Mouse (Mus musculus) limb, embryonic 12.5 days (tissue): ENCODE measurements around the gene Tcf23. TPM values are rescaled to one million over a fixed set of nuclear protein-coding genes. Genes with fewer than 3 reads are reported as not detected.
A peak's percentile ranks its signal among the peaks of the same experiment; 100 is the strongest.

Source experiments
- ATAC-seq: fragments of 200-750 bp; cut with Nextera tagmentation; 2 replicates; pipeline ENCODE4 v1.8.0; 2017; ENCODE audit warnings: low read depth, moderate TSS enrichment; ENCODE audit not compliant: insufficient number of reproducible peaks, insufficient read depth, low FRiP score, low TSS enrichment
- H3K27ac ChIP-seq: fragments of 300-500 bp; sonication (generic); 2 replicates; pipeline ENCODE4 v1.5.1; 2016; ENCODE audit warnings: mild to moderate bottlenecking, moderate library complexity
- H3K27me3 ChIP-seq: fragments of 300-500 bp; sonication (generic); 2 replicates; pipeline ENCODE4 v1.6.1; 2016; ENCODE audit warnings: mild to moderate bottlenecking, moderate library complexity
- H3K36me3 ChIP-seq: fragments of 300-500 bp; sonication (generic); 2 replicates; pipeline ENCODE4 v1.6.1; 2016; ENCODE audit warnings: mild to moderate bottlenecking, moderate library complexity
- H3K4me1 ChIP-seq: fragments of 300-500 bp; sonication (generic); replicated peaks from 2 replicates; pipeline ENCODE4 v1.6.1; 2016
- H3K4me2 ChIP-seq: fragments of 300-500 bp; sonication (generic); 2 replicates; pipeline ENCODE4 v1.6.1; 2016; ENCODE audit warnings: mild to moderate bottlenecking, moderate library complexity
- H3K4me3 ChIP-seq: fragments of 300-500 bp; sonication (generic); replicated peaks from 2 replicates; pipeline ENCODE4 v1.5.1; 2016; ENCODE audit warnings: mild to moderate bottlenecking
- H3K9ac ChIP-seq: fragments of 300-500 bp; sonication (generic); replicated peaks from 2 replicates; pipeline ENCODE4 v1.6.1; 2016; ENCODE audit warnings: mild to moderate bottlenecking, moderate library complexity
- H3K9me3 ChIP-seq: fragments of 300-500 bp; sonication (generic); 2 replicates; pipeline ENCODE4 v1.6.1; 2016; ENCODE audit warnings: mild to moderate bottlenecking, moderate library complexity
- WGBS: fragments of 180-500 bp; shearing (Covaris S2); methylation state at CpG from one replicate; pipeline ENCODE4 v1.1.7; 2016; 5-methylcytosine and 5-hydroxymethylcytosine counted together
- polyA plus RNA-seq: library from polyadenylated mRNA; unstranded; fragments of >200 nt; fragmentation: Nextera tagmentation; extraction: Ambion mirVana; gene quantifications from 2 replicates; pipeline ENCODE4 v1.2.1, GENCODE M21; 2016

Tcf23 gene
- polyA plus RNA-seq, 1 experiment from 2014 or later: not detected

- peak overlapping the region; percentile 54 for H3K4me3 ChIP-seq
- H3K9ac ChIP-seq: peak overlapping the region; percentile 65
- no peaks in the 10 kb centered on the region for H3K9me3 ChIP-seq
- H3K36me3 ChIP-seq: peaks cover 35% of the 10 kb centered on the region
- peak overlapping the region; percentile 84 for H3K4me2 ChIP-seq
- peaks cover 23% of the 10 kb centered on the region for H3K4me1 ChIP-seq
- under 1% methylated on average over 29 of the region's 31 CpGs for whole genome bisulfite sequencing
- H3K27ac ChIP-seq: peak overlapping the region; percentile 79
- ATAC-seq: peak; percentile 86
- peaks cover 14% of the 10 kb centered on the region for H3K27me3 ChIP-seq
Measured at GRCm38 (mm10) chr5:30949654-30950326, 18.7 kb upstream of the Tcf23 start.

- Histone ChIP-seq H3K27me3 (peaks cover 7% of the 10 kb centered on the region), H3K9me3 (no peaks in the 10 kb centered on the region), H3K4me3 (peak overlapping the region; percentile 54), H3K4me2 (peak overlapping the region; percentile 84), H3K36me3 (peaks cover 42% of the 10 kb centered on the region), H3K27ac (peak overlapping the region; percentile 79; the same call in 1 of the 2 replicates), H3K9ac (peak overlapping the region; percentile 65; the same call in 1 of the 2 replicates), H3K4me1 (peaks cover 17% of the 10 kb centered on the region)
- no peak for ATAC-seq
- WGBS: 74% methylated on average over 4 of the region's 4 CpGs
Measured at GRCm38 (mm10) chr5:30950451-30950850, 18.0 kb upstream of the Tcf23 start.

GRCm38 (mm10) chr5:30950922-30951321, 17.5 kb upstream of the Tcf23 start:
- Histone ChIP-seq H3K9me3 (no peaks in the 10 kb centered on the region), H3K4me3 (no peak overlapping the region), H3K9ac (no peak overlapping the region), H3K4me2 (peak overlapping the region; percentile 84), H3K4me1 (peaks cover 15% of the 10 kb centered on the region), H3K27me3 (peaks cover 3% of the 10 kb centered on the region; the same call in 1 of the 2 replicates), H3K27ac (no peak overlapping the region), H3K36me3 (peaks cover 46% of the 10 kb centered on the region)
- ATAC-seq: no peak
- 84% methylated on average over 2 of the region's 2 CpGs for WGBS

- H3K36me3 ChIP-seq: peaks cover 49% of the 10 kb centered on the region
- 90% methylated on average over 6 of the region's 6 CpGs for WGBS
- H3K9me3 ChIP-seq: no peaks in the 10 kb centered on the region
- no peak overlapping the region for H3K4me3 ChIP-seq
- peaks cover 15% of the 10 kb centered on the region for H3K4me1 ChIP-seq
- H3K4me2 ChIP-seq: no peak overlapping the region
- no peak overlapping the region for H3K9ac ChIP-seq
- no peaks in the 10 kb centered on the region; the same call in 1 of the 2 replicates for H3K27me3 ChIP-seq
- no peak for ATAC-seq
- H3K27ac ChIP-seq: no peak overlapping the region
Measured at GRCm38 (mm10) chr5:30951706-30952105, 16.8 kb upstream of the Tcf23 start.

GRCm38 (mm10) chr5:30952551-30952950, 15.9 kb upstream of the Tcf23 start:
- ATAC-seq: no peak
- H3K36me3 ChIP-seq: peaks cover 54% of the 10 kb centered on the region
- H3K4me2 ChIP-seq: no peak overlapping the region
- H3K9ac ChIP-seq: no peak overlapping the region
- no peak overlapping the region for H3K27ac ChIP-seq
- H3K4me1 ChIP-seq: peaks cover 18% of the 10 kb centered on the region
- H3K4me3 ChIP-seq: no peak overlapping the region
- H3K27me3 ChIP-seq: no peaks in the 10 kb centered on the region; the same call in 1 of the 2 replicates
- H3K9me3 ChIP-seq: no peaks in the 10 kb centered on the region
- 88% methylated on average over 5 of the region's 5 CpGs for WGBS

- H3K4me3 ChIP-seq: no peak overlapping the region
- no peaks in the 10 kb centered on the region for H3K27me3 ChIP-seq
- H3K9me3 ChIP-seq: no peaks in the 10 kb centered on the region
- H3K4me1 ChIP-seq: peaks cover 28% of the 10 kb centered on the region
- ATAC-seq: no peak
- no peak overlapping the region for H3K27ac ChIP-seq
- H3K4me2 ChIP-seq: no peak overlapping the region
- peaks cover 67% of the 10 kb centered on the region for H3K36me3 ChIP-seq
- no peak overlapping the region for H3K9ac ChIP-seq
- 97% methylated on average over 6 of the region's 6 CpGs for WGBS
Measured at GRCm38 (mm10) chr5:30954065-30954464, 14.4 kb upstream of the Tcf23 start.

GRCm38 (mm10) chr5:30954556-30954955, 13.9 kb upstream of the Tcf23 start:
- no peak overlapping the region for H3K27ac ChIP-seq
- ATAC-seq: no peak
- no peak overlapping the region for H3K4me2 ChIP-seq
- peaks cover 67% of the 10 kb centered on the region for H3K36me3 ChIP-seq
- H3K4me1 ChIP-seq: peaks cover 28% of the 10 kb centered on the region
- no peaks in the 10 kb centered on the region for H3K27me3 ChIP-seq
- 96% methylated on average over 9 of the region's 9 CpGs for WGBS
- H3K4me3 ChIP-seq: no peak overlapping the region
- no peaks in the 10 kb centered on the region for H3K9me3 ChIP-seq
- H3K9ac ChIP-seq: no peak overlapping the region

- Histone ChIP-seq H3K27ac (no peak overlapping the region), H3K9me3 (no peaks in the 10 kb centered on the region), H3K4me2 (no peak overlapping the region), H3K27me3 (no peaks in the 10 kb centered on the region), H3K36me3 (peaks cover 67% of the 10 kb centered on the region), H3K4me3 (no peak overlapping the region), H3K9ac (no peak overlapping the region), H3K4me1 (peaks cover 23% of the 10 kb centered on the region)
- WGBS: 93% methylated on average over 6 of the region's 6 CpGs
- no peak for ATAC-seq
Measured at GRCm38 (mm10) chr5:30955751-30956150, 12.7 kb upstream of the Tcf23 start.

GRCm38 (mm10) chr5:30957891-30958290, 10.6 kb upstream of the Tcf23 start:
- no peak overlapping the region; the same call in 1 of the 2 replicates for H3K9ac ChIP-seq
- no peaks in the 10 kb centered on the region for H3K27me3 ChIP-seq
- peaks cover 51% of the 10 kb centered on the region for H3K36me3 ChIP-seq
- H3K4me1 ChIP-seq: peaks cover 23% of the 10 kb centered on the region
- WGBS: 91% methylated on average over 6 of the region's 6 CpGs
- H3K4me3 ChIP-seq: no peak overlapping the region
- ATAC-seq: no peak
- H3K9me3 ChIP-seq: no peaks in the 10 kb centered on the region
- H3K27ac ChIP-seq: no peak overlapping the region
- H3K4me2 ChIP-seq: no peak overlapping the region

- WGBS: 38% methylated on average over 19 of the region's 19 CpGs
- Histone ChIP-seq H3K4me1 (peaks cover 23% of the 10 kb centered on the region), H3K27me3 (no peaks in the 10 kb centered on the region), H3K36me3 (peaks cover 37% of the 10 kb centered on the region), H3K9me3 (no peaks in the 10 kb centered on the region), H3K4me2 (peak overlapping the region; percentile 80), H3K4me3 (peak overlapping the region; percentile 82), H3K9ac (peak overlapping the region; percentile 83), H3K27ac (peak overlapping the region; percentile 91)
- ATAC-seq: no peak
Measured at GRCm38 (mm10) chr5:30959198-30959854, 9.1 kb upstream of the Tcf23 start.

- Histone ChIP-seq H3K4me1 (peaks cover 23% of the 10 kb centered on the region), H3K27ac (peak within 1 kb of the TSS; percentile 91), H3K9me3 (no peaks in the 10 kb centered on the region), H3K27me3 (no peaks in the 10 kb centered on the region), H3K36me3 (peaks cover 30% of the 10 kb centered on the region), H3K4me3 (peak within 1 kb of the TSS; percentile 82), H3K9ac (peak within 1 kb of the TSS; percentile 83), H3K4me2 (peak within 1 kb of the TSS; percentile 80)
- WGBS: under 1% methylated on average over 56 of the region's 56 CpGs
- peak; percentile 94 for ATAC-seq
Measured at GRCm38 (mm10) chr5:30959966-30960501, 8.4 kb upstream of the Tcf23 start, which contains the start of gene Preb. Preb (minus strand) TSS chr5:30960361.
